Mouse (Mus musculus) cerebellum, postnatal 10 days (tissue): ENCODE measurements at regions not wholly inside any gene's neighbourhood (a gene's known extent, or its start where the extent isn't known, plus 50 kb on each side); places are given as distances from the start of the nearest gene placed in this dataset.

Experiments used
- DNase-seq, 2 experiments: peaks; one replicate each; pipeline ENCODE4 v3.0.0; 2021; ENCODE audit warnings: mixed read lengths in 2 of 2

DNA sequence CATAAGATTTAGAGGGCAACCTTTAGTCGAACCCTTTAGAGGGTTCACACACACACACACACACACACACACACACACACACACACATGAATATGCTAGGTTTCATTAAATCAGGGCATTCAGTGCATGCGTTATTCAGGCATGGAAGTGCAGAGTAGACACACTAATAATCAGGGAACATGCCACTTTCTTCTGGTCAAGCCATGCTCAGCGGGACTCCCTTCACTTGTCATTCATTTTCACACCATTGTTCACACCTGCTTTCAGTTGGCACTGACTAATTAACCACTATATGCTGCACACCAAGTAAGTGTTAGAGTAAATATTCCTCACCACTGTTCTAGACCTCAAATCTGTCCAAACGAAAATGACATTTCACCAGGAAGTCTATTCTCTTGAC is 616.6 kb upstream of the Dppa4 start:
- peak in 1 of 2 experiments; percentile 1 for DNase-seq

DNA sequence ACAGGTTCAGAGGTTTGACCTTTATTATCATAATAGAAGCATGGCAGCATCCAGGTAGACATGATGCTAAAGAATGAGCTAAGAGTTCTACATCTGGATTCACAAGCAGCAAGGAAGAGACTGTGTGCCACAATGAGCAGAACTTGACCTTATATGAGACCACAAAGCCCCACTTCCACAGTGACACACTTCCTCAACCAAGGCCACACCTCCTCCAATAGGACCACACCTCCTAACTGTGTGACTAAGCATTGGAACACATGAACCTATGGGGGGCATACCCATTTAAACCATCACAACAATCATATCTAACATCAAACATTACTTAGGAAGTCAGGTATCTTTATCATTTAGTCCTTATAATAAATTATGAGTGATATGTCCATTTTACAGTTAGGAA is 591.4 kb upstream of the Dppa4 start:
- DNase-seq: no peak

DNA sequence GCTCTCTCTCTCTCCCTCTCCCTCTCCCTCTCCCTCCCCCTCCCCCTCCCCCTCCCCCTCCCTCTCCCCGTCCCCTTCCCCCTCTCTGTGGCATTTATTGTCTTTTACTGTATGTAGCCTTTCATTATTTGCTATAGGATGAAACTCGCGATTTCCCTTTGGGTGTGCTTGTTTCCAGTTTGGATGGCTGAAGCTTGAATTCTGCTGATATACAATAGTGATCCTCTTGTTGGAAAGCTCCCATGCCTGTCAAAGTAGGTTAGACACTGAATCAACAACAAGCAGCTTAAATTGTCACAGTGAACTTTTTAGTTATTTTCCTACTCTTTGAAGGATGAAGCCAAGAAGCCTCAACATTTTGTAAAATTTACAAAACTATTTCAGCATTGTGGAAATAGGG is 590.7 kb upstream of the Dppa4 start:
- no peak for DNase-seq

DNA sequence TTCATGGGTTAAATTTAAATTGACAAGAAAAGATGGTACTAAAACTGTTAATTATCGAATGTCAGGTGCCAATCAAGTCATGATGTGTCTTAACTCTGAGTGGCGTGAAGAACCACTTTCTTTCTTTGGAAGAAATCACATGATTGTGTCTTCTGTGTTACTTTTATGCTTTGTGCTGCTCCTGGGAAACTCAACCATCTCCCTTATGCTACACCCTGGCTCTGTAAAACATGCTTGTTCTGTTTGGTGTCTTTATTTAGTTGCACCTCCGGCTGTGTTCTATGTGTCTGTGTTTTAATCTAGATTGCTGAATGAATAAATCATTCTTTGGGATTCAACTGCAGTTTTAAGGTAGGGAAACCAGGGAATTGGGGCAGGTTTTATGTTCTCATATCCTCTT is 589.6 kb upstream of the Dppa4 start:
- no peak for DNase-seq
